Mouse (Mus musculus) kidney, adult 11 months (tissue): ENCODE data around the gene Gm13889.

Experiments used
- DNase-seq: peaks from one replicate; pipeline ENCODE4 v3.0.0; 2022

The Gm13889 gene

GRCm38 (mm10) chr2:93956908-93957784 is at the start of gene Gm13889:
Gene Gm13889, minus strand, starts transcription at chr2:93957201.
- peak; percentile 70 for DNase-seq

GRCm38 (mm10) chr2:94002331-94002730 is 45.3 kb upstream of the Gm13889 start:
- peak; percentile 62 for DNase-seq

- no peak for DNase-seq
These were observed 44.9 kb upstream of the Gm13889 start for GRCm38 (mm10) chr2:94001918-94002317.

- DNase-seq = peak; percentile 27
These were observed 44.4 kb upstream of the Gm13889 start for GRCm38 (mm10) chr2:94001411-94001810.

GRCm38 (mm10) chr2:93996254-93996653 is 39.3 kb upstream of the Gm13889 start, which contains the start of gene Gm27027:
Gene Gm27027, minus strand, starts transcription at chr2:93996354.
- DNase-seq = no peak

- no peak for DNase-seq
These were observed 35.8 kb upstream of the Gm13889 start for GRCm38 (mm10) chr2:93992810-93993209.

GRCm38 (mm10) chr2:93992259-93992658 is 35.3 kb upstream of the Gm13889 start:
- DNase-seq = peak; percentile 49

- no peak for DNase-seq
These were observed 34.3 kb upstream of the Gm13889 start for GRCm38 (mm10) chr2:93991336-93991735.

GRCm38 (mm10) chr2:93988440-93988839 is 31.4 kb upstream of the Gm13889 start:
- no peak for DNase-seq

GRCm38 (mm10) chr2:93982457-93983235 is 25.6 kb upstream of the Gm13889 start:
- no peak for DNase-seq

GRCm38 (mm10) chr2:93979249-93980120 is 22.5 kb upstream of the Gm13889 start:
- no peak for DNase-seq

GRCm38 (mm10) chr2:93976436-93977252 is 19.6 kb upstream of the Gm13889 start:
- DNase-seq = peak; percentile 46

- no peak for DNase-seq
These were observed 18.8 kb upstream of the Gm13889 start for GRCm38 (mm10) chr2:93975526-93976435.

- DNase-seq = no peak
These were observed 18.0 kb upstream of the Gm13889 start for GRCm38 (mm10) chr2:93975041-93975440.

GRCm38 (mm10) chr2:93971647-93972046 is 14.6 kb upstream of the Gm13889 start:
- DNase-seq = no peak

- DNase-seq = no peak
These were observed 7.6 kb upstream of the Gm13889 start for GRCm38 (mm10) chr2:93964494-93965160.

GRCm38 (mm10) chr2:93963802-93964201 is 6.8 kb upstream of the Gm13889 start:
- no peak for DNase-seq

GRCm38 (mm10) chr2:93961716-93962115 is 4.7 kb upstream of the Gm13889 start:
- DNase-seq = peak; percentile 61

- DNase-seq = no peak
These were observed 2.3 kb upstream of the Gm13889 start for GRCm38 (mm10) chr2:93959346-93959745.

- no peak for DNase-seq
These were observed 1.2 kb upstream of the Gm13889 start for GRCm38 (mm10) chr2:93958216-93958615.
